Mouse (Mus musculus): ENCODE measurements around the gene Shb.

Gene Shb

DNA sequence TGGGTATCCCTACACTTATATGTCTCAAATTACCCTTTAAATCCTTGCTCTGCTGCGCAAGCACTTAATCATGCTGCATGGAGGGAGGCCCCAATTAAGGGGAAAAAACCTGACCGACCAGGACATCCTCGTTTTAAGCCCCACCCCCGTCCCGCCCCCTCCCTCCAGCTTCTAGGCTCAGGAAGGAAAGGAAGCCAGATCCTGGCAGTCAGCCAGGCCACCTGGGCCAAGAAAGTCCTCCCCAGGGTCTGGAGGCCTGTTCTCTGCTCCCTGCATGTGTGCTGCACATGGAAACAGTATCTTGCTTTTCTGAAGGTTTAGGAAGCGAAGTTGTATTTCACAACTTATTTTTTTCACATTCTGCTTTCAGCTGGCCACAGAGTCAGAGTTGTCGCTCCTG, at the start of gene Shb:
Gene Shb, minus strand, starts transcription at position 96 of the 400 bp plus-strand sequence.
- DNase-seq (ENCODE audit: low spot score in 2 of 2) = no peak

DNA sequence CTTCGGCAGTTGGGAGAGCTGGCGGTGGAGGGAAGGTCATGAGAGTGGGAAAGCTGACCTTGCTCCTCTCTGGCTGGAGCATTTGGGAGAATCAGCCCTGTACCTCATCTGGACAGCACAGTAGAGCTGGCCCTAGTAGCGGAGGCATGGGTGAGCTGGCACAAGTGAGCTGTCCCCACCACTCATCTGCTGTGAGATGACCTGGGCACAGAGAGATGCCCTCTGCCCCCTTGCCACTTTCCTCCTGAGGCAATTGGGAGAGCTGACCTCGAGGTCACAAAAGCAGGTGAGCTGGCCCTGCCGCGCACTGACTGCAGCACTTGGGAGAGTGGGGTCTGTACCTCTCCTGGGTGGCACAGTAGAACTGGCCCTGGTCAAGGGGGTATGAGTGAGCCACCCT, 48.8 kb upstream of the Shb start:
- DNase-seq (ENCODE audit: low spot score in 2 of 2) = no peak

DNA sequence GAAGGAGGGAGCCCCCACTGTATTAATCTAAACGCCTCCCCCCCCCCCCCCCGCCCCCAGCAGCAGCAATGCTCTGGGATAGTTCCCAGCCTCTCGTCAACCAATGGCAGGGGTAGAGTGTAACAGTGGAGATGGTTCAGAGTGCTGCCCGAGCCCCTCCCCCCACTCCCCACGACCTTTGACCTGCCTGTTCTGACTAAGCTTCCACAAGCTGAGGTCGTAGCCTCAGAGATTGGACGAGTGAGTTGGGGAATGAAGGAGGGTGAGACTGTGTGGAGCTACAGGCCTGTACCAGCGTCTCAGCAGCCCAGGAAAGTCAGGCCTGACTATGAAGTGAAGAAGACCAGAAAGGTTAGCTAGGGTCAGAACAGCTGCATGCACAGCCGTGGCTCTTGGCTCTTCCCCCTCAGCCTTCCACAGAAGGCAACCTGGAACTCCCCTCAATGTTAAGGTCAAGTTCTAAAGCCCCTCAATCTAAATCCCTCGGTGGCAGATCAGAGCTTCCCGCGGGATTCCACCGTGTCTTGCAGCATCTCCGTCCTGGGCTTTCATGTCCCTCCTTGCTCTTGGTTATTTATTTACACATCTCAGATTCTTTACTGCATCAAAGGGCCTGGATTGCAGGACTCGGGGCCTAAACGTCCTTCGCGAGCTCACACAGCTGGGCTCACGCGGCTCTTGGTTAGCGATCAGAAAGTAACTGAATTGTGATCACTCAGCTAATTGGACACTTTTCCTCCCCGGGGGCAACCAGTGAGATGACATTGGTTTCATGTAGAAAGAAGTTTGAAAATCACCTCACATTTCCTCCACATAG, 46.5 kb upstream of the Shb start:
- DNase-seq (ENCODE audit: low spot score in 2 of 2) = no peak

- DNase-seq (ENCODE audit: low spot score in 2 of 2) = no peak
Observed at GRCm38 (mm10) chr4:45577631-45578030, 45.4 kb upstream of the Shb start.

DNA sequence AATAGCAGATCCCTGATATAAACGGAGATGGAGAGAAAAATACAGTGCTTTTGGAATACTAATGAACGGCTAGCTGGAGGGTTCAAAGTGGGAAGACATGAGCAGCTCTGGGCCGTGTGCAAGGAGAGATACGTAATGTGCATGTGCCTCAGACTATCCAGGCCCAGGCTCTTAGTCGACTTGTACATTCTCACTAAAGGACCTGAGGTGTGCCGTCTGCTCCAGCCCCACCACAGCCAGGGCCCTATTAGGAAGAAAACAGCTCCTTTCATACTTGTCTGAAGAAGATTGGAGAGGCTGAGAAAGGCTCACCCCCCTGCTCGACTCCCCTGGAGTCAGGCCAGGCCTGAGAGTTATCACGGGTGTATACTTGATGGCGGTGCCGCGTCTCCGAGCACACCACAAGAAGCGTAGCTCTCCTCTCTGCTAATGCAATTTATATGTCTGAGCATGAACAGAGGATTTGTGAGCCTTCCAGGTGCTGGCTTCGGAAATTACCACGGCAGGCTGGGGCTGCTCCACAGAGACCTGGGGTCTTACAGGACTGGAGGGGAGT, 42.4 kb upstream of the Shb start:
- no peak for DNase-seq (ENCODE audit: low spot score in 2 of 2)

- no peak for DNase-seq (ENCODE audit: low spot score in 2 of 2)
Observed at GRCm38 (mm10) chr4:45569521-45569920, 37.3 kb upstream of the Shb start.

DNA sequence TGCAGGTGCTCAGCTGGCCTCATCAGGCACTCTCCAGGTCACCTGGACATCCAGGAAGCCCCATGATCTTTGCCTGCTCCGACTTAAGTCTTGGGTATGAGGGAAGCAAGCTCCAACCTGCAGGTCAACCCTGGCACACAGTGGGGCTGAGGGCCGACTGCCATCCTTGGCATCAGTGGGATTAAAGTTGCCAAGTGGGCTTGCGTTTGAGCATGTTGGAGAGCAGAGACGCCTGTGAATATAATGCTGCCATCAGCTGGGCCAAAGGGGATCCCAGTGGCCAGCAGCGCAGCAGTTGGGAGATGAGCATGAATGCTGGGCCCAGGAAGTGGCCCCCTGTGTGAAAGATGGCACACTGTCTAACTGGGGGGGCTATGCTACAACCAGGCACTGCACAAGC, 25.9 kb upstream of the Shb start:
- DNase-seq (ENCODE audit: low spot score in 2 of 2) = no peak

DNA sequence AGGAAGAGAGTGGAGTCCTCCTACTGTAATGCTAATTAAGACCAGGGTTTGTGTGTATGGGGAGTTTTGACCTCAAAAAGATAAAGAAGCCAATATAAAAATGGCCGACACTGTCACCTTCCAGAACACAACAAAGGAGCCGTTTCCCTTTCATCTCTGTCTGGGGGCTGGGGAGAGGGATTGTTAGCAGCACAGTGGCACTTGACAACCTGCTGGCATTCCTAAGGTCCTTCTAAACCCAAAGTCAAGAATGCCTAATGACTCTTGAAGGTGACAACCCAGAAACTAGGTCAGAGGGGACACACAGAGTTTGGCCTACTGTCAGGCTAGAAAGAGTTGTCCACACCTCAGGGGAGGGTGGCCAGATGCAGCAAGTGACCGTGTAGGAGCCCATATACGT, 20.3 kb upstream of the Shb start:
- no peak for DNase-seq (ENCODE audit: low spot score in 2 of 2)

DNA sequence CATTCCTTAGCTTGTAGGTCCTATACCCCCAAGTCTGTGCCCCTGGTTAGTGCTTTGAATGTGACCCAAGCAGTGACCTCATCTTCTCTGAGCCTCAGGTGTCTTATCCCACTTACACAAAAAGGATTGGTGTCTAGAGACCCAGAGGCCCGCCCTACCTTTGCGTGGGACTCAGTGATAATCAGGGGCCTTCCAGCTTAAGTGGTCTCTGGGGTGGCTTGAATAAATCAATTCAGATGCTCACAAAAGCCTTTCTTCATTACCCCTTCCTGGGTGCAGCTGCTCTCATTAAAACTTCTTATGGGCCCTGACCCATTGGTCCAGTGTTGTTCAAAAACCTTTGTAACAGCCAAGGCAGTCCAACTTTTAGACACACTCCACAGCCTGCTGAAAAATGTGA, 18.7 kb upstream of the Shb start:
- DNase-seq (ENCODE audit: low spot score in 2 of 2) = no peak

DNA sequence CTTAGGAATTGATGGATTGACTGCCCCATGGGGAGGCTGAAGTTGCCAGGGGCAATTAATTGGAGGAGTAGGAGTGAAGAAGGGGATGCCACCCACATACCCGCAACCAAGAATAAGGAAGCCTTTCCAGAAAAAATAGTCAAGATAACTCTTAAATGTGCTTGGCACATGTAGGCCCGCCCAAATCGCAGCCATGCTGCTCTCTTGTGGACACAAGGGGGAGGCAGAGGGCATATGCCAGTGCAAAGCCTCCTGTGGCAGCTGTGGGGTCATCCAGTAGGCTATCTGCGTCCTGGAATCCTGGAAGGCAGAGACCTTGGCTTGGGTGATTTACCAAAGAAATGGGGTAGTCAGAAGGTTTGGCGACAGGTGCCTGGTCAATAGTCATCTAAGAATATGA, 17.2 kb upstream of the Shb start:
- no peak for DNase-seq (ENCODE audit: low spot score in 2 of 2)

GRCm38 (mm10) chr4:45545851-45546250, 13.6 kb upstream of the Shb start:
- DNase-seq (ENCODE audit: low spot score in 2 of 2) = no peak

DNA sequence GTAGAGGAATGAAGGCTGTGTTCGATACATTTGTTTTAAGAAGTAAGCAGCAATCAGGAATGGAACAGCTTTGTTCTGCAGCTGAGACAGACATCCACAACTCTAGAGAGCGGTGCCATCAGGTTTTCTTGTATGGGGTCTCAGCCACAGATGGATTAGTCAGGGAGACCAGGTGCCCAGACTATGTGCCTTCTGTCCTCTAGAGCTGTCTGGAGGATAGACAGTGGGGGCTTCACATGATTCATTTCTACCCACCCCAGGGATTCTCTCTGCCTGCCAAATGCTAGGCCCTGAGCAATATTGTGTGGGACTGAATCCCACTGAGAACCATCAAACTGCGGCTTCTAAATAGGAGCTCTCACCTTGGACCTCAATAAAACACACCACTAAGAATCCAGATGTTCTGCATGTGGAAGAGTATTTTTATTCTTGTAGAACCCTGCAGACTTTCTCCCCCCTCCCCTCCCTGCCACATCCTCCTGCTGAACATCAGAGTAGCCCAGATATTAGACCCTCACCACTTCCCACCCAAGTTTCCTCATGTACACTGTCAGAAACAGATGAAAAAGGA, 11.3 kb upstream of the Shb start:
- DNase-seq (ENCODE audit: low spot score in 2 of 2) = no peak

DNA sequence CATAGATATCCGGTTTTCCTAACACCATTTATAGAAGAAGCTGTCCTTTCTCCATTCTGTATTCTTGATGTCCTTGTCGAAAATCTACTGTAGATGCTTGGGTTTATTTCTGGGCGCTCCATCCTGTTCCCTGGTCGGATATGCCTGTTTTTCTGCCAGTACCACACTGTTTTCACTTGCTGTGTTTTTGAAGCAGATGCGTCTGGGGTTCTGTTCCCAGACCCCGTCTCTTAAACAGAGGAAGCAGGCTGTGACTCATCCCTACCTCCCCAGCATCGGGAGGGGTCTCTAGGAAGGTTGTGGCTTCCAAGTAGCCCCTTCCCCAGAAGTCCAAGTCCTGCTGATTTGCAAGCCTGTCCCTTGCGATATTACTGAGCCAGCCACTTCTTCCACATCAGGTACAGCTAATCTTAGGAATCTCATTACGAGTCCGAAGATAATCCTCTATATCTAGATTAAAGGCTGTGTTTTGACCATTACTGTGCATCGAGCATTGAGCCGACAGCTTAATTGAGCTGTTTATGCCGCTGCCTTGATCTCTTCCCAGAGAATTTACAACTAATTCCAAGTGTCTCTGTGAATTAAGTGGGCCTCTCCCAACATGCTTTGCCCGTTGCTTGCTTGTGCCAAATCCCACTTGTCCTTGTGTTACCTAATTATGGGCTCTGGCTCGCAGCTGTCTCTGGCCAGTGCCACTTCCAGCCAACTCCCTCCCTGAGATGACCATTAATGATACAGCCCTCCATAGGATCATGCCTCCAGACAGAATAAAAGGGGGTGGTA, 8.1 kb upstream of the Shb start:
- no peak for DNase-seq (ENCODE audit: low spot score in 2 of 2)

DNA sequence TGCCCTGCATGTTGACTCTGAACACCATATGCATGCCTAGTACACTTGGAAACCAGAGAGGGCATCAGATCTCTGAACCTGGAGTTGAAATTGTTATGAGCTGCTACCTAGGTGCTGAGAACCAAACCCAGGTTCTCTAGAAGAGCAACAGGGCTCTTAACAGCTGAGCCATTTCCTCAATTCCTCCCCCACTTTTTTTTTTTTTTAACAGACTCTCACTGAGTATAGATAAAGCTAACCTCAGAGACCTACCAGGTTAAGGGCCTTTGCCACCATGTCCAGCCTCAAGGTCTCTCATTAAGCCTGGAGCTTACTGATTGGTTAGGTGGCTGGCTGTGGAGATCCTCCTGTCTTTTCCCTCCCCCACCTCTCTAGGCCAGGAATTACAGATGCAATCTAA, 6.9 kb upstream of the Shb start:
- no peak for DNase-seq (ENCODE audit: low spot score in 2 of 2)

DNA sequence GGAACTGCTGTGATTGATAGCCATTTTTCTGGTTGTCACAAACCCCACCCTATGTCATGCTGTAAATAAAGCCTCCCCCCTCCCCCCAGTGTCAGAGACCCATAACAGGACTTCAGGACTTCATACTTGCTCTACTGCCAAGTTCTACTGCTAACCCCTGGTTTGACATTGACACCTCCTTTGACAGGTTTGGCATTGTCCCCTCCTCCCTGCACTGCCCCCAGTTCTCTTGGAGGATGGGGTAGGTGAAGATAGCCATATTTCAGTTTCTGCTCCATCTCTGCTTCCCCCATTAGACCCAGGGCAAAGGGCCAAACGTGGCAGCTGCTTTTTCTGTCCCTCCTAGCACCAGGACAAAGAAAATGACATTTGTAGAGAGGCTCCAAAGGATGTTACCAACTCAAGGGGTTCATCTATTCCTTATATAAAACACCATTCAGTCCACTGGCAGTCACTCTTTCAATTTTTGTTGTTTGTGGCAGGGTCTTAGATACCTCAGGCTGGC, 1.2 kb upstream of the Shb start:
- no peak for DNase-seq (ENCODE audit: low spot score in 2 of 2)

DNA sequence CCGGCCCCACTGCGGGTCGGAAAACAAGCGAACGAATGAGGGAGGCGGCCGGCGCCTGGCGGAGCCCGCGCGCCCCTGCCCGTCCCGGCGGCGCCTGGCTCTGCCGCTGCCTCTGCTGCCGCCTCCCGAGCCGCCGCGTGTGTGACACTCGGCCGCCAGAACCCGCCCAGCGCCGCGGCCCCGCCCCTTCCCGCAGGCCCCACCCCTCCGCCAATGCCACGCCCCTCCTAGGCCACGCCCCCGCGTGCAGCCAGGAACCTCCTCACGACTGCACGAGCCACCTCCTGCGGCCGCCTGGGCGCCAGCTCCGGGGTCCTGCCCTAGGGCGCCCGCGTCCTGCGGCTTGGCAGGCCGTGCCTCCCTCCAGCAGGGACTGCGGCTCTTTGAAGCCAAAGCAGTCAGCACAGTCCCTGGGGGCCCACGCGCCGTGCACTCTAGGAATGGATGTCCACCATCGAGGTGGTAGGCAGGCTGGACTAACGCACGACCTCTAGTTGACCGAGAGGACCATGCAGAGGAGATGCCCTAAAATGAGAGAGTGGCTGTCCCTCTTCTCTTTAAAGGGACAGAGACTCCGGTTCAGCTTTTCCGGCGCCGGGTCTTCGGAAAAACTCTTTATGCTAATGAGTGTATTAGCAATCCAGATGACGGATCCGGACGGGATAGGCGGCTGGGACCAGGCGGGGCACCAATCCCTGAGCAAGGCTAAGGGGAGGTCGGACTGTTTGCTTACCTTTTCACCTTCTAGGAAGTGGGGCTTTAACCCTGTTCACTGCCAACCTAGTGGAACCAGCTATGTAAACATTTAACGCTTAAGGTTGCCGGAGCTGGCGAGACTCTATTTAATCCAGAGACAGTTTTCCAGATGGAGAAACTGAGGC, 1.4 kb downstream of the Shb start:
- peak; percentile 78 to 87 for DNase-seq (ENCODE audit: low spot score in 2 of 2)

GRCm38 (mm10) chr4:45529986-45530597, 2.2 kb downstream of the Shb start:
- DNase-seq (ENCODE audit: low spot score in 2 of 2) = no peak

- peak in 1 of 2 experiments; percentile 41 for DNase-seq (ENCODE audit: low spot score in 2 of 2)
Observed at GRCm38 (mm10) chr4:45529201-45529985, 2.9 kb downstream of the Shb start.

- DNase-seq (ENCODE audit: low spot score in 2 of 2) = no peak
Observed at GRCm38 (mm10) chr4:45528355-45529198, 3.7 kb downstream of the Shb start.
